Mouse (Mus musculus) heart, adult 2 months (tissue): Measurements from ENCODE around the gene Gm14403.
"Not testable (repeated sequence)": the region's sequence is repeated elsewhere in the genome, so short reads cannot be mapped to it uniquely, and the experiment has no call there.

Source experiments
- EP300 ChIP-seq: fragments of 200-500 bp; IDR thresholded peaks from 2 replicates; pipeline ENCODE4 v1.6.1; 2011; ENCODE audit warnings: low read depth, low read length, control low read depth; ENCODE audit not compliant: insufficient read depth
- POLR2A ChIP-seq: fragments of 200-500 bp; IDR thresholded peaks from 2 replicates; pipeline ENCODE4 v1.6.1; 2011; ENCODE audit warnings: mild to moderate bottlenecking, low read depth, low read length, control low read depth; ENCODE audit not compliant: insufficient read depth

- TF ChIP-seq EP300, POLR2A: not testable (repeated sequence)
These were observed 16.0 kb upstream of the Gm14403 start for GRCm38 (mm10) chr2:177481971-177482370.
